Mouse (Mus musculus) myocyte (in vitro differentiated cells): ENCODE results near the gene Adora3. TPM values are rescaled to one million over a fixed set of nuclear protein-coding genes. Genes with fewer than 3 reads are reported as not detected.
A peak's percentile ranks its signal among the peaks of the same experiment; 100 is the strongest.

Experiments
- H3K27me3 ChIP-seq: one replicate; pipeline ENCODE4 v1.6.1; 2011; ENCODE audit not compliant: control insufficient read depth, insufficient read depth, insufficient read length
- H3K36me3 ChIP-seq: one replicate; pipeline ENCODE4 v1.6.1; 2011; ENCODE audit not compliant: control insufficient read depth, insufficient read depth
- H3K4me2 ChIP-seq: one replicate; pipeline ENCODE4 v1.6.1; 2011; ENCODE audit warnings: low read depth, control low read depth
- H3K4me3 ChIP-seq: one replicate; pipeline ENCODE4 v1.5.1; 2011; ENCODE audit warnings: mild to moderate bottlenecking, control low read depth, moderate library complexity
- H3K79me2 ChIP-seq: one replicate; pipeline ENCODE4 v1.6.1; 2011; ENCODE audit not compliant: control insufficient read depth, insufficient read depth
- H3ac ChIP-seq: one replicate; pipeline ENCODE4 v1.6.1; 2011; ENCODE audit not compliant: control insufficient read depth, insufficient read length
- CEBPB ChIP-seq: IDR thresholded peaks from 2 replicates; pipeline ENCODE4 v1.6.1; 2011; ENCODE audit warnings: mild to moderate bottlenecking, moderate library complexity; ENCODE audit not compliant: poor library complexity, insufficient read depth, severe bottlenecking
- E2F4 ChIP-seq: IDR thresholded peaks from one replicate; pipeline ENCODE4 v1.6.1; 2011; ENCODE audit warnings: mild to moderate bottlenecking, control low read depth, moderate library complexity; ENCODE audit not compliant: insufficient read depth
- MAX ChIP-seq: IDR thresholded peaks from one replicate; pipeline ENCODE4 v1.6.1; 2011; ENCODE audit warnings: low read depth, mild to moderate bottlenecking, control low read depth
- MYOD1 ChIP-seq, 3 experiments: IDR thresholded peaks; one replicate each; pipeline ENCODE4 v1.6.1; 2011; ENCODE audit warnings: control low read depth in 2 of 3, low read depth in 2 of 3, mild to moderate bottlenecking in 2 of 3, moderate library complexity in 1 of 3; ENCODE audit not compliant: insufficient read length in 2 of 3, control insufficient read depth in 1 of 3
- MYOG ChIP-seq, 3 experiments: IDR thresholded peaks; one replicate each; pipeline ENCODE4 v1.6.1; 2011; ENCODE audit warnings: control low read depth in 2 of 3, low read depth in 2 of 3, mild to moderate bottlenecking in 2 of 3; ENCODE audit not compliant: insufficient read length in 2 of 3, control insufficient read depth in 1 of 3, insufficient read depth in 1 of 3
- POLR2A ChIP-seq: IDR thresholded peaks from one replicate; pipeline ENCODE4 v1.6.1; 2011; ENCODE audit warnings: low read depth, mild to moderate bottlenecking, control low read depth, moderate library complexity; ENCODE audit not compliant: insufficient read length
- POLR2AphosphoS2 ChIP-seq: IDR thresholded peaks from one replicate; pipeline ENCODE4 v1.6.1; 2011; ENCODE audit warnings: low read depth, control low read depth; ENCODE audit not compliant: insufficient read length
- REST ChIP-seq: IDR thresholded peaks from one replicate; pipeline ENCODE4 v1.6.1; 2011; ENCODE audit warnings: mild to moderate bottlenecking, control low read depth, moderate library complexity; ENCODE audit not compliant: insufficient read depth, insufficient read length
- SRF ChIP-seq: IDR thresholded peaks from one replicate; pipeline ENCODE4 v1.6.1; 2011; ENCODE audit warnings: low read depth; ENCODE audit not compliant: control insufficient read depth, insufficient read length
- TCF12 ChIP-seq: IDR thresholded peaks from one replicate; pipeline ENCODE4 v1.6.1; 2011; ENCODE audit warnings: mild to moderate bottlenecking, control low read depth; ENCODE audit not compliant: poor library complexity, insufficient read depth, severe bottlenecking
- TCF3 ChIP-seq: IDR thresholded peaks from one replicate; pipeline ENCODE4 v1.6.1; 2011; ENCODE audit warnings: low read depth, control low read depth; ENCODE audit not compliant: insufficient read length
- USF1 ChIP-seq: IDR thresholded peaks from one replicate; pipeline ENCODE4 v1.6.1; 2011; ENCODE audit warnings: low read depth, mild to moderate bottlenecking, control low read depth, moderate library complexity
- polyA plus RNA-seq: library from polyadenylated mRNA; unstranded; fragments of >200 nt; fragmentation: generic; extraction: Trizol; gene quantifications from one replicate; pipeline ENCODE4 v1.2.1, GENCODE M21; 2012; ENCODE audit warnings: missing spikeins

Gene Adora3
- polyA plus RNA-seq, 1 experiment, result not detected

- H3K27me3 ChIP-seq, result peaks cover 7% of the 10 kb centered on the region
- H3K4me2 ChIP-seq, result no peak overlapping the region
- TF ChIP-seq POLR2A (no peak), MYOG (IDR thresholded peaks at IDR 0.05; ENCODE audit: control insufficient read depth in 1 of 3, insufficient read depth in 1 of 3, insufficient read length in 2 of 3, low read depth in 2 of 3) (no peak), MAX (no peak), TCF3 (no peak), SRF (no peak), USF1 (no peak), CEBPB (no peak), E2F4 (no peak), MYOD1 (IDR thresholded peaks at IDR 0.05; ENCODE audit: control insufficient read depth in 1 of 3, insufficient read length in 2 of 3, low read depth in 2 of 3) (no peak), REST (no peak)
These were observed 37.4 kb downstream of the Adora3 start for GRCm38 (mm10) chr3:105907956-105908655.

GRCm38 (mm10) chr3:105908976-105909375, 38.3 kb downstream of the Adora3 start:
- Histone ChIP-seq H3K4me2 (no peak overlapping the region), H3ac (no peak overlapping the region), H3K27me3 (peaks cover 7% of the 10 kb centered on the region), H3K79me2 (no peaks in the 10 kb centered on the region), H3K4me3 (no peak overlapping the region), H3K36me3 (no peaks in the 10 kb centered on the region)
- TF ChIP-seq USF1 (no peak), REST (no peak)

More at GRCm38 (mm10) chr3:105907956-105908655, 37.4 kb downstream of the Adora3 start:
- Histone ChIP-seq H3ac (no peak overlapping the region), H3K36me3 (no peaks in the 10 kb centered on the region), H3K4me3 (no peak overlapping the region), H3K79me2 (no peaks in the 10 kb centered on the region)

- H3ac ChIP-seq, result no peak overlapping the region
- TF ChIP-seq POLR2AphosphoS2, result no peak
- H3K4me2 ChIP-seq, result no peak overlapping the region
- H3K79me2 ChIP-seq, result no peaks in the 10 kb centered on the region
- no peaks in the 10 kb centered on the region for H3K27me3 ChIP-seq
- no peak overlapping the region for H3K4me3 ChIP-seq
- H3K36me3 ChIP-seq, result no peaks in the 10 kb centered on the region
These were observed 40.0 kb downstream of the Adora3 start for GRCm38 (mm10) chr3:105910519-105911190.

- no peak for TF ChIP-seq USF1
- no peak for TF ChIP-seq POLR2AphosphoS2
- no peak for TF ChIP-seq REST
- TF ChIP-seq POLR2A, result no peak
- no peak for TF ChIP-seq SRF
- TF ChIP-seq MYOD1 (IDR thresholded peaks at IDR 0.05; ENCODE audit: control insufficient read depth in 1 of 3, insufficient read length in 2 of 3, low read depth in 2 of 3), result no peak
- no peak for TF ChIP-seq MYOG (IDR thresholded peaks at IDR 0.05; ENCODE audit: control insufficient read depth in 1 of 3, insufficient read depth in 1 of 3, insufficient read length in 2 of 3, low read depth in 2 of 3)
- no peak for TF ChIP-seq E2F4
- no peak for TF ChIP-seq TCF3
- TF ChIP-seq MAX, result no peak
- TF ChIP-seq TCF12, result no peak
- no peak for TF ChIP-seq CEBPB
- no peak overlapping the region for H3K4me2 ChIP-seq
- no peak overlapping the region for H3ac ChIP-seq
- no peaks in the 10 kb centered on the region for H3K27me3 ChIP-seq
- no peaks in the 10 kb centered on the region for H3K36me3 ChIP-seq
- H3K4me3 ChIP-seq, result no peak overlapping the region
- no peaks in the 10 kb centered on the region for H3K79me2 ChIP-seq
These were observed 41.6 kb downstream of the Adora3 start for GRCm38 (mm10) chr3:105912097-105912880.

GRCm38 (mm10) chr3:105913839-105914681, 43.4 kb downstream of the Adora3 start:
- Histone ChIP-seq H3K4me3 (no peak overlapping the region), H3K4me2 (peak overlapping the region; percentile 40), H3ac (no peak overlapping the region), H3K27me3 (no peaks in the 10 kb centered on the region), H3K79me2 (no peaks in the 10 kb centered on the region), H3K36me3 (no peaks in the 10 kb centered on the region)
- TF ChIP-seq POLR2AphosphoS2, result no peak
- no peak for TF ChIP-seq REST
- TF ChIP-seq TCF3, result no peak
- TF ChIP-seq MYOD1 (IDR thresholded peaks at IDR 0.05; ENCODE audit: control insufficient read depth in 1 of 3, insufficient read length in 2 of 3, low read depth in 2 of 3), result no peak
- no peak for TF ChIP-seq MYOG (IDR thresholded peaks at IDR 0.05; ENCODE audit: control insufficient read depth in 1 of 3, insufficient read depth in 1 of 3, insufficient read length in 2 of 3, low read depth in 2 of 3)
- TF ChIP-seq USF1, result no peak
- no peak for TF ChIP-seq E2F4
- no peak for TF ChIP-seq SRF
- TF ChIP-seq MAX, result no peak
- TF ChIP-seq TCF12, result no peak
- TF ChIP-seq POLR2A, result no peak
- TF ChIP-seq CEBPB, result no peak
